Mouse (Mus musculus) E14TG2a.4 (cell line): Measurements from ENCODE around the gene Thumpd3.

Experiments
- CTCF ChIP-seq: conservative IDR thresholded peaks from 2 replicates; pipeline ENCODE4 v1.5.1; 2014; ENCODE audit warnings: low read length
- NANOG ChIP-seq: IDR thresholded peaks from 2 replicates; pipeline ENCODE4 v1.6.1; 2014; ENCODE audit warnings: borderline replicate concordance, low read length, mixed read lengths
- POU5F1 ChIP-seq: IDR thresholded peaks from 2 replicates; pipeline ENCODE4 v1.6.1; 2014; ENCODE audit warnings: low read length, borderline replicate concordance

DNA sequence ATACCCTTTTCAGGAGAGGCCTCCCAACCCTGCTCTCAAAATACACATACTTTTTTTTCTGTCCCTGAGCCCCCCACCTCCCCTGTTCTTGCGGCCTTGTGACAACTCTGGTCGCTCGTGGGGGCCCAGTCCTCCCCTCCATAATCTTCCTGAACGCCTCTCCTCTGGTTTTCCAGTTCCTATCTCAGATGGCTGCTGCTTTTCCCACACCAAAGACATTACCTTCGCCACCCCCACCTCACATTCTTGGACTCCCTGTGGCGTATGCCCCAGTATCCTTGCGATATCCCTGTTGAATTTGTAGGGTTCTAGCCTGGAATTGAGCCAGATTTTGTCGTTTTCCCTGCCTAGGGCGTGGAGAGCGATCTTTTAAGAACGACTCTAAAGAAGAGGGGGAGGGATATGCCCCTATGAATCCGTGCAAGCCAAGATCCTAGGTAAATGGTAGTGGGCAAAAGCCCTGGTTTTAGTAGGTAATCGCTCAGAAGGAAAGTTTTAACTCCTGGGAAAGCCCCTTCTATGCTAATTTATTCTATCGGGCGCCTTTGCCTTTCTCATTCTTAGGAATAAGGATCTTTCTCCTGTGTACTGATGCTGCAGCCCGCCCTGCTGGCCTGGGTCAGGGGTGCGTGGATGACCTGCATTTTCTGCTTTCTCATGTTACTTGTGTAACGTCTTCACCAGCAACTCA, 32.2 kb downstream of the Thumpd3 start:
- TF ChIP-seq CTCF (no peak), POU5F1 (no peak), NANOG (no peak)
